Mouse (Mus musculus) heart, adult 9 months (tissue): ENCODE data around the gene Acta1.

Experiments
- DNase-seq, 2 experiments: peaks; one replicate each; pipeline ENCODE4 v3.0.0; 2022; ENCODE audit warnings: low spot score in 2 of 2

Gene Acta1

DNA sequence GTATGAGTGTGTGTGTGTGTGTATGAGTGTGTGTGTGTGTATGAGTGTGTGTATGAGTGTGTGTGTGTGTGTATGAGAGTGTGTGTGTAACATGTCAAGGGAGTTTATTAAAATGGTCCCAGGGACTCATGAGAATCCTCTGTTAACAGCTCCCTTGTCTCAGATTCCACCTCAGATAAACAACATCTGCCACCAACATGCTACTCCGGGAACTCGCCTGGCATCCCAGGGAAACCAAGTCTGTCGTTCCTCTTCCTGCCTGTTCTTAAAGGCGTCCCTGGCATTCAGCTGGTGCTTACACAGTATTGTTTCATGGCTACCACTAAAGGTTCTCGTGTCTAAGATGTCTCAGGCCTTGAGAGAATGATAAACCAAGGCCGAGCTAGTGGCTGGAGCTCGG, 50.2 kb downstream of the Acta1 start:
- DNase-seq = no peak

DNA sequence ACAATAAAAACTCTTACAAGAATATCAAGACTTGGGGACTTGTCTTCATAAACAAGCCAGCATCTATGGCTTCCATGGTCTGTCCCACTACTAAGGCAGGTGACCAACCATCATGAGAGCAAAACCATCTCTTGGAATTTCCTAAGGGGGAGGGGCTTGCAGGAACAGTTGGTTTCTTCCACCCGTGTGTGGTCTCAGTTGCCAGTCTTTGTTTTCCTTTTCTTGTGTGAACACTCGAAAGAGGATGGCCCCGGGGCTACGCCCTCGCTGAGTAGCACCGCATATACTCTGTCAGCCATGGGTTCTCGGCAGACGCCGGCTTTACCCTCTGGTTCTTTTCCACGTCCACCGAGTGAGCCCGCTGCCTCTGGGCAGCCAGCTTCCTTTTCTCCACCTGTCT, 52.5 kb downstream of the Acta1 start:
- no peak for DNase-seq
